Mouse (Mus musculus) midbrain, embryonic 10.5 days (tissue): ENCODE measurements around the gene Chid1. TPM values are rescaled to one million over a fixed set of nuclear protein-coding genes. Genes with fewer than 3 reads are reported as not detected.
A peak's percentile ranks its signal among the peaks of the same experiment; 100 is the strongest.

ENCODE experiments used
- DNase-seq: peaks from one replicate; pipeline ENCODE4 v3.0.0-alpha.2; 2017; ENCODE audit warnings: low spot score
- H3K27ac ChIP-seq: fragments of 300-500 bp; sonication (generic); replicated peaks from 2 replicates; pipeline ENCODE4 v1.5.1; 2016; ENCODE audit warnings: mild to moderate bottlenecking
- H3K27me3 ChIP-seq: fragments of 300-500 bp; sonication (generic); 2 replicates; pipeline ENCODE4 v1.6.1; 2016; ENCODE audit warnings: low read depth, mild to moderate bottlenecking; ENCODE audit not compliant: poor library complexity, severe bottlenecking
- H3K36me3 ChIP-seq: fragments of 300-500 bp; sonication (generic); 2 replicates; pipeline ENCODE4 v1.6.1; 2016; ENCODE audit warnings: mild to moderate bottlenecking, moderate library complexity
- H3K4me1 ChIP-seq: fragments of 300-500 bp; sonication (generic); 2 replicates; pipeline ENCODE4 v1.6.1; 2016
- H3K4me3 ChIP-seq: fragments of 300-500 bp; sonication (generic); 2 replicates; pipeline ENCODE4 v1.5.1; 2016; ENCODE audit warnings: mild to moderate bottlenecking, moderate library complexity
- H3K9me3 ChIP-seq: fragments of 300-500 bp; sonication (generic); replicated peaks from 2 replicates; pipeline ENCODE4 v1.6.1; 2016; ENCODE audit warnings: mild to moderate bottlenecking
- WGBS: fragments of 180-500 bp; shearing (Covaris S2); methylation state at CpG from one replicate; pipeline ENCODE4 v1.1.7; 2016; 5-methylcytosine and 5-hydroxymethylcytosine counted together
- polyA plus RNA-seq: library from polyadenylated mRNA; unstranded; fragments of >200 nt; fragmentation: Nextera tagmentation; extraction: Ambion mirVana; gene quantifications from 2 replicates; pipeline ENCODE4 v1.2.1, GENCODE M21; 2016

The Chid1 gene
- polyA plus RNA-seq, 1 experiment from 2014 or later = 25.0 TPM

DNA sequence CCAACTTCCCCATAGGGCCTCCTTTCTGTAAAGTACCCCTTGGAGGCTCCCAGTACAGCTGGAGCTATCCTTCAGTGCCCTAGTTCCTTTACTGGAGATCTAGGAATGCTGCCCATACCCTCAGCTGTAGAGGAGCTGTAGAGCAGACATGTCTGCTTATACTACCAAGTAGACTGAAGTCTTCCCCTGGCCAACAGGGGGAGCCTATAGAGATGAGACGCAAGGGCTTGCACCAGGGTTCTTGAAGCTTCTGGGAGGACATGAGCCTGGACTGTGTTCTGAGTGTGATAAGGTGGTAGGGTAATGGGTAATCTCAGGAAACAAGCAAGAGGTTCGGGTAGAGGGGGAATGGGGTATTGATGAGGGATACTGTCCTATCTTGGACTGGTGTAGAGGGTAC, 48.5 kb downstream of the Chid1 start:
- no peaks in the 10 kb centered on the region for H3K27me3 ChIP-seq
- 89% methylated on average over 2 of the region's 2 CpGs for WGBS
- H3K4me1 ChIP-seq = no peaks in the 10 kb centered on the region
- H3K36me3 ChIP-seq = peaks cover 38% of the 10 kb centered on the region
- no peaks in the 10 kb centered on the region for H3K9me3 ChIP-seq
- H3K4me3 ChIP-seq = no peak overlapping the region
- DNase-seq = no peak
- H3K27ac ChIP-seq = no peak overlapping the region

GRCm38 (mm10) chr7:141487141-141487540, 52.5 kb downstream of the Chid1 start:
- H3K36me3 ChIP-seq = peaks cover 10% of the 10 kb centered on the region
- no peak overlapping the region for H3K4me3 ChIP-seq
- no peak for DNase-seq
- H3K4me1 ChIP-seq = peaks cover 12% of the 10 kb centered on the region
- H3K27ac ChIP-seq = no peak overlapping the region
- no peaks in the 10 kb centered on the region for H3K9me3 ChIP-seq
- 89% methylated on average over 7 of the region's 7 CpGs for WGBS
- H3K27me3 ChIP-seq = peaks cover 24% of the 10 kb centered on the region

DNA sequence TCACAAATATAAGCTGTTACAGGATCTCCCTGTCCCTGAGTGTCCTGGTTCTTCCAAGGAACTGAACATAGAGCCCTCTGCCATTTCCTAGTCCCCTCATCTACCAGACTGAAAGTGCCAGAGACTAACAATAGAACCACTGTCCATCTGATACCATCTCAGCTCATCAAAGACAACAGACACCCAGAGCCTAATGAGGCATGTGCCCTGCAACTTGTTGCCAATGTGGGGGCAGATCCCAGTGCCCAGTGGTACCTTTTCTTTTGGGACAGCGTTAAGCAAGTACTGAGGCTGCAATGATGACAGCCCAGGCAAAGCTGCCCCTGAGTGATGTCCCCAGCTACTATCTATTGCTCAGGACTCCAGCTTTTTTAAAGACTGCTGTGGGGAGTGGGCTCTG, 53.4 kb downstream of the Chid1 start:
- peaks cover 2% of the 10 kb centered on the region; the same call in 1 of the 2 replicates for H3K36me3 ChIP-seq
- no peak overlapping the region for H3K4me3 ChIP-seq
- no peak overlapping the region for H3K27ac ChIP-seq
- DNase-seq = no peak
- WGBS = 97% methylated on average over 1 of the region's 1 CpGs
- peaks cover 21% of the 10 kb centered on the region for H3K4me1 ChIP-seq
- peaks cover 33% of the 10 kb centered on the region for H3K27me3 ChIP-seq
- no peaks in the 10 kb centered on the region for H3K9me3 ChIP-seq

GRCm38 (mm10) chr7:141485606-141486005, 54.1 kb downstream of the Chid1 start:
- no peak overlapping the region for H3K27ac ChIP-seq
- H3K27me3 ChIP-seq = peaks cover 38% of the 10 kb centered on the region
- no peaks in the 10 kb centered on the region for H3K36me3 ChIP-seq
- WGBS = 94% methylated on average over 2 of the region's 2 CpGs
- DNase-seq = no peak
- H3K4me3 ChIP-seq = no peak overlapping the region
- no peaks in the 10 kb centered on the region for H3K9me3 ChIP-seq
- H3K4me1 ChIP-seq = peaks cover 27% of the 10 kb centered on the region

GRCm38 (mm10) chr7:141485186-141485585, 54.5 kb downstream of the Chid1 start:
- 66% methylated on average over 2 of the region's 2 CpGs for WGBS
- no peak overlapping the region for H3K4me3 ChIP-seq
- H3K27ac ChIP-seq = no peak overlapping the region
- no peak for DNase-seq
- no peaks in the 10 kb centered on the region for H3K9me3 ChIP-seq
- peaks cover 38% of the 10 kb centered on the region for H3K27me3 ChIP-seq
- H3K36me3 ChIP-seq = no peaks in the 10 kb centered on the region
- H3K4me1 ChIP-seq = peaks cover 29% of the 10 kb centered on the region

- Histone ChIP-seq H3K27me3 (peaks cover 38% of the 10 kb centered on the region), H3K27ac (no peak overlapping the region), H3K4me3 (no peak overlapping the region), H3K4me1 (peaks cover 29% of the 10 kb centered on the region), H3K36me3 (no peaks in the 10 kb centered on the region), H3K9me3 (no peaks in the 10 kb centered on the region)
- DNase-seq = no peak
- 80% methylated on average over 5 of the region's 5 CpGs for WGBS
These were observed 55.2 kb downstream of the Chid1 start for GRCm38 (mm10) chr7:141484186-141485120.

- Histone ChIP-seq H3K4me1 (peaks cover 30% of the 10 kb centered on the region), H3K27ac (no peak overlapping the region), H3K27me3 (peaks cover 40% of the 10 kb centered on the region), H3K36me3 (no peaks in the 10 kb centered on the region), H3K9me3 (no peaks in the 10 kb centered on the region), H3K4me3 (peak overlapping the region; percentile 74; the same call in 1 of the 2 replicates)
- 78% methylated on average over 6 of the region's 6 CpGs for WGBS
- no peak for DNase-seq
These were observed 56.5 kb downstream of the Chid1 start for GRCm38 (mm10) chr7:141483114-141483653.

DNA sequence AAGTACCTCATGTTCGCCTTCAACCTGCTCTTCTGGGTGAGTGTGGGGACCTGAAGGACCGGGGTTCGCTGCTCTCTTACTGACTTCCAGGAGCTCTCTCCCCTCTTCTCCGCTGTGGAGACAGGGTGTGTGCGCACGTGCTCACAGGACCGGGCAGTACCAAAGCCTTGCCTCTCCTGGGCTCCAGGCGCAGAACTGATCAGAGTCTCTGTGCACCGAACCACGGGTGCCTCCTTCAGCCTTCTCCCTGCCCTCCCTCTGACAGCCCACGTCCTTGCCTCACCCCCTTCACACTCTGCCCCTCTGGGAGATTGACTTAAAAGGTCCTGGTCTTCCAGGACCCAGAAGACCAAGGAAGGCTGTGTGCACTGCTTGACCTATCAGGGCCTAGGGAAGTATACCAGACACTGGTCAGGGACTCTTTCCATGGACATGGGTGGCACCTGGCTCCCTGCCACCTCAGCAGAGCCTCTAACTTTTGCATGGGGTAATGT, 57.1 kb downstream of the Chid1 start:
- no peak for DNase-seq
- 5% methylated on average over 11 of the region's 11 CpGs for WGBS
- Histone ChIP-seq H3K27ac (peak overlapping the region; percentile 79), H3K27me3 (peaks cover 46% of the 10 kb centered on the region), H3K9me3 (no peaks in the 10 kb centered on the region), H3K4me3 (peak overlapping the region; percentile 74), H3K4me1 (peaks cover 35% of the 10 kb centered on the region), H3K36me3 (no peaks in the 10 kb centered on the region)

GRCm38 (mm10) chr7:141481498-141482401, 57.9 kb downstream of the Chid1 start:
- H3K27ac ChIP-seq = peak overlapping the region; percentile 79

GRCm38 (mm10) chr7:141480842-141481497, 58.7 kb downstream of the Chid1 start:
- Histone ChIP-seq H3K27ac (peak overlapping the region; percentile 79; the same call in 1 of the 2 replicates), H3K4me1 (peaks cover 51% of the 10 kb centered on the region), H3K9me3 (no peaks in the 10 kb centered on the region), H3K27me3 (peaks cover 62% of the 10 kb centered on the region), H3K4me3 (peak overlapping the region; percentile 74), H3K36me3 (no peaks in the 10 kb centered on the region)
- 13% methylated on average over 10 of the region's 10 CpGs for WGBS
- DNase-seq = peak; percentile 66

More at GRCm38 (mm10) chr7:141481498-141482401, 57.9 kb downstream of the Chid1 start:
- Histone ChIP-seq H3K36me3 (no peaks in the 10 kb centered on the region), H3K4me3 (peak overlapping the region; percentile 74), H3K4me1 (peaks cover 43% of the 10 kb centered on the region), H3K27me3 (peaks cover 54% of the 10 kb centered on the region), H3K9me3 (no peaks in the 10 kb centered on the region)
- peak; percentile 73 for DNase-seq
- under 1% methylated on average over 81 of the region's 81 CpGs for WGBS

GRCm38 (mm10) chr7:141478270-141478748, 61.3 kb downstream of the Chid1 start:
- no peak overlapping the region for H3K27ac ChIP-seq
- 77% methylated on average over 5 of the region's 5 CpGs for WGBS
- H3K36me3 ChIP-seq = peaks cover 2% of the 10 kb centered on the region; the same call in 1 of the 2 replicates
- peaks cover 67% of the 10 kb centered on the region for H3K4me1 ChIP-seq
- H3K27me3 ChIP-seq = peaks cover 56% of the 10 kb centered on the region
- no peak for DNase-seq
- no peaks in the 10 kb centered on the region for H3K9me3 ChIP-seq
- no peak overlapping the region for H3K4me3 ChIP-seq
